Mouse (Mus musculus) neural tube, embryonic 11.5 days (tissue): ENCODE data around the gene U2af2. TPM values are rescaled to one million over a fixed set of nuclear protein-coding genes. Genes with fewer than 3 reads are reported as not detected.

Source experiments
- ATAC-seq: fragments of 200-750 bp; cut with Nextera tagmentation; 2 replicates; pipeline ENCODE4 v1.8.0; 2017; ENCODE audit warnings: moderate number of reproducible peaks, mild to moderate bottlenecking, moderate TSS enrichment, moderate library complexity; ENCODE audit not compliant: insufficient read depth, low FRiP score, low TSS enrichment
- DNase-seq: peaks from one replicate; pipeline ENCODE4 v3.0.0-alpha.2; 2015; ENCODE audit warnings: low spot score
- H3K27ac ChIP-seq: fragments of 300-500 bp; sonication (generic); 2 replicates; pipeline ENCODE4 v1.5.1; 2014; ENCODE audit warnings: low read depth, mild to moderate bottlenecking, low read length
- H3K27me3 ChIP-seq: fragments of 300-500 bp; sonication (generic); 2 replicates; pipeline ENCODE4 v1.6.1; 2014; ENCODE audit warnings: mild to moderate bottlenecking, low read length, mixed read lengths; ENCODE audit not compliant: control insufficient read depth, insufficient read depth
- H3K36me3 ChIP-seq: fragments of 300-500 bp; sonication (generic); 2 replicates; pipeline ENCODE4 v1.6.1; 2014; ENCODE audit warnings: mild to moderate bottlenecking, low read length, moderate library complexity, mixed read lengths; ENCODE audit not compliant: control insufficient read depth, insufficient read depth
- H3K4me1 ChIP-seq: fragments of 300-500 bp; sonication (generic); 2 replicates; pipeline ENCODE4 v1.6.1; 2014; ENCODE audit warnings: low read length, mixed read lengths; ENCODE audit not compliant: control insufficient read depth, insufficient read depth
- H3K4me2 ChIP-seq: fragments of 300-500 bp; sonication (generic); 2 replicates; pipeline ENCODE4 v1.6.1; 2014; ENCODE audit warnings: low read depth, mild to moderate bottlenecking, moderate library complexity
- H3K4me3 ChIP-seq: fragments of 300-500 bp; sonication (generic); 2 replicates; pipeline ENCODE4 v1.5.1; 2014; ENCODE audit warnings: low read depth, low read length
- H3K9ac ChIP-seq: fragments of 300-500 bp; sonication (generic); 2 replicates; pipeline ENCODE4 v1.6.1; 2014; ENCODE audit warnings: mild to moderate bottlenecking, low read length
- H3K9me3 ChIP-seq: fragments of 300-500 bp; sonication (generic); 2 replicates; pipeline ENCODE4 v1.6.1; 2016; ENCODE audit warnings: low read length; ENCODE audit not compliant: control insufficient read depth
- WGBS: fragments of 180-500 bp; shearing (Covaris S2); extraction: QIAGEN DNeasy Blood & Tissue Kit; methylation state at CpG from one replicate; pipeline ENCODE4 v1.1.7; 2014; 5-methylcytosine and 5-hydroxymethylcytosine counted together
- polyA plus RNA-seq: library from polyadenylated mRNA; unstranded; fragments of >200 nt; fragmentation: Nextera tagmentation; extraction: Ambion mirVana; gene quantifications from 2 replicates; pipeline ENCODE4 v1.2.1, GENCODE M21; 2014

Gene U2af2
- polyA plus RNA-seq, 1 experiment from 2014 or later = 167 TPM

GRCm38 (mm10) chr7:5057804-5058203 lies 4.1 kb upstream of the U2af2 start:
- no peaks in the 10 kb centered on the region for H3K36me3 ChIP-seq
- no peak for DNase-seq
- H3K27me3 ChIP-seq = peaks cover 52% of the 10 kb centered on the region
- no peak overlapping the region for H3K9ac ChIP-seq
- H3K4me2 ChIP-seq = no peak overlapping the region
- peaks cover 20% of the 10 kb centered on the region for H3K4me1 ChIP-seq
- no peaks in the 10 kb centered on the region for H3K9me3 ChIP-seq
- no peak for ATAC-seq
- no peak overlapping the region for H3K27ac ChIP-seq
- no peak overlapping the region for H3K4me3 ChIP-seq
- WGBS = 25% methylated on average over 11 of the region's 11 CpGs

- H3K27me3 ChIP-seq = peaks cover 44% of the 10 kb centered on the region
- H3K36me3 ChIP-seq = no peaks in the 10 kb centered on the region
- DNase-seq = no peak
- 81% methylated on average over 1 of the region's 1 CpGs for WGBS
- H3K9me3 ChIP-seq = no peaks in the 10 kb centered on the region
- no peak overlapping the region for H3K27ac ChIP-seq
- no peak overlapping the region for H3K4me2 ChIP-seq
- ATAC-seq = no peak
- no peak overlapping the region for H3K9ac ChIP-seq
- peaks cover 17% of the 10 kb centered on the region; the same call in 1 of the 2 replicates for H3K4me1 ChIP-seq
- no peak overlapping the region for H3K4me3 ChIP-seq
Observed at GRCm38 (mm10) chr7:5058631-5059030, 3.3 kb upstream of the U2af2 start.

- DNase-seq (no peak), ATAC-seq (no peak)
- 95% methylated on average over 12 of the region's 12 CpGs for WGBS
- Histone ChIP-seq H3K4me2 (no peak overlapping the region), H3K9me3 (no peaks in the 10 kb centered on the region), H3K4me1 (peaks cover 19% of the 10 kb centered on the region; the same call in 1 of the 2 replicates), H3K36me3 (no peaks in the 10 kb centered on the region), H3K27ac (no peak overlapping the region), H3K9ac (no peak overlapping the region; the same call in 1 of the 2 replicates), H3K4me3 (no peak overlapping the region), H3K27me3 (peaks cover 36% of the 10 kb centered on the region)
Observed at GRCm38 (mm10) chr7:5059421-5059820, 2.5 kb upstream of the U2af2 start.

- 5% methylated on average over 25 of the region's 27 CpGs for WGBS
- Histone ChIP-seq H3K4me1 (peaks cover 19% of the 10 kb centered on the region; the same call in 1 of the 2 replicates), H3K4me2 (peak overlapping the region; percentile 89)
Observed at GRCm38 (mm10) chr7:5060239-5060731, 1.7 kb upstream of the U2af2 start.

DNA sequence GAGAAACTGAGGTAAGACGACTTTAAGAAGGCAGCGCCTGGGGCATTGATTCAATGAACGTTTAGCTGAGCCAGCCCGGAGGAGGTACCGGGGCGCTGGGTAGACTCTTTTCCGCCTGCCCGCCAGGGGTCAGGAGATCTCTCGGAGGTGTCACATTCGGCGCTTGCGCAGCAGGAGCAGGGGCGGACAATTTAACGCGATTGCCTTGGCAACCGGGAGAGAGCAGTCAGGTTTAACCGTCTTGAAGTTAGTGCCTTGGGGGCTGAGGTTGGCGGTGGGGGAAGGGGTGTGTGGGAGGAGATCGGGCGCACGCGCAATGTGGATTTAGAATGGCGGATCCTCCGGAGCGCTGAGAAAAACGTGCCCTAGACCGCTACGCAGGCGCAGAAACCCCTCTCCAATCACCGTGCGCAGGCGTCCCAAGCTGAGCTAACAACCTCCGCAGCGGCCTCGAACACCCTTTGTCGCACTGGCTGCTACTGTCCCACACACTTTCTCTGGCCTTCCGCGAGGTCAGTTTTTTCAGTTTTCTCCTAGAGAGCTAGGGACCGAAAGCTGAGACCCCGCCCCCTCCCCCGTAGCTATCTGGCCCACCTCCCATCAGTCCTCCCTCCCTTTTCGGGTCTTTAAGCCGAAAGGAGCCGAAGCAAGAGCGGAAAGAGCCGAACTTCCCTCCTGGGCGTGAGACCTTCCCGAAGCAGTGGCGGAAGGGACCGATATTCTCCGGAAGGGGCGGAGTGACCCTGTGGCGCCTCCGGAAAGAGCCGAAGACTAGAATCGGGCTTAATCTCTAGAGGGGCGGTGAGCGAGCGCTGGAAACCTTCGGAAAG lies 784 bp upstream of the U2af2 start:
- peak overlapping the region; percentile 70 for H3K4me3 ChIP-seq
- under 1% methylated on average over 60 of the region's 60 CpGs for WGBS

More at GRCm38 (mm10) chr7:5060239-5060731, 1.7 kb upstream of the U2af2 start:
- Histone ChIP-seq H3K9ac (peak overlapping the region; percentile 79), H3K36me3 (no peaks in the 10 kb centered on the region), H3K27me3 (peaks cover 27% of the 10 kb centered on the region), H3K27ac (peak overlapping the region; percentile 95), H3K9me3 (no peaks in the 10 kb centered on the region), H3K4me3 (peak overlapping the region; percentile 70)
- DNase-seq (peak; percentile 84), ATAC-seq (peak; percentile 5; the same call in 1 of the 2 replicates)

GRCm38 (mm10) chr7:5062360-5063001 lies 538 bp downstream of the U2af2 start:
- peaks cover 14% of the 10 kb centered on the region; the same call in 1 of the 2 replicates for H3K4me1 ChIP-seq

More for the DNA sequence above, 784 bp upstream of the U2af2 start:
- peak; percentile 84 for ATAC-seq
- DNase-seq = peak; percentile 99
- Histone ChIP-seq H3K27ac (peak overlapping the region; percentile 95), H3K27me3 (peaks cover 19% of the 10 kb centered on the region), H3K4me2 (peak overlapping the region; percentile 89), H3K9me3 (no peaks in the 10 kb centered on the region), H3K9ac (peak overlapping the region; percentile 79), H3K4me1 (peaks cover 19% of the 10 kb centered on the region; the same call in 1 of the 2 replicates), H3K36me3 (no peaks in the 10 kb centered on the region)

DNA sequence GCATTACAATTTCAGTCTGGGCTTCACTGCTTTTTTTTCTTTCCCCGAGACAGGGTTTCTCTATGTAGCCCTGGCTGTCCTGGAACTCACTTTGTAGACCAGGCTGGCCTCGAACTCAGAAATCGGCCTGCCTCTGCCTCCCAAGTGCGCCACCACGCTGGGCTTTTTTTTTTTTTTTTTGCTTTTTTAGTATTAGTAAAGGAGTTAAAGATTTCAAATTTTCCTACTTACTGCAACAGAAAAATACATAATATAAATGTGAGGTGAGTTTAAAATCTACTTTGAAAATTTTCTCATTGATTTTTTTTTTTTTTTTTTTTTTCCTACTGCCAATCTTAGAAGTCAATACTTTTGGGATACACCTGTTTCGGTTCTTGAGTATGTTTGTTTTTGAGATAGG lies 2.9 kb downstream of the U2af2 start:
- Histone ChIP-seq H3K4me3 (no peak overlapping the region), H3K9me3 (no peaks in the 10 kb centered on the region), H3K9ac (no peak overlapping the region), H3K27ac (no peak overlapping the region), H3K27me3 (no peaks in the 10 kb centered on the region), H3K36me3 (peaks cover 11% of the 10 kb centered on the region), H3K4me1 (peaks cover 14% of the 10 kb centered on the region; the same call in 1 of the 2 replicates), H3K4me2 (no peak overlapping the region)
- ATAC-seq = no peak
- DNase-seq = no peak
- WGBS = 98% methylated on average over 6 of the region's 6 CpGs

More at GRCm38 (mm10) chr7:5062360-5063001, 538 bp downstream of the U2af2 start:
- H3K27me3 ChIP-seq = peaks cover 6% of the 10 kb centered on the region
- peak; percentile 54 for ATAC-seq
- peak overlapping the region; percentile 95 for H3K27ac ChIP-seq
- no peaks in the 10 kb centered on the region; the same call in 1 of the 2 replicates for H3K36me3 ChIP-seq
- peak; percentile 85 for DNase-seq
- peak overlapping the region; percentile 70 for H3K4me3 ChIP-seq
- H3K4me2 ChIP-seq = peak overlapping the region; percentile 89
- peak overlapping the region; percentile 79 for H3K9ac ChIP-seq
- no peaks in the 10 kb centered on the region for H3K9me3 ChIP-seq
- WGBS = under 1% methylated on average over 49 of the region's 51 CpGs

GRCm38 (mm10) chr7:5073586-5073985 lies 11.6 kb downstream of the U2af2 start:
- no peaks in the 10 kb centered on the region for H3K27me3 ChIP-seq
- DNase-seq (no peak), ATAC-seq (no peak)
- no peaks in the 10 kb centered on the region for H3K9me3 ChIP-seq
- no peak overlapping the region for H3K4me3 ChIP-seq
- H3K9ac ChIP-seq = no peak overlapping the region
- H3K36me3 ChIP-seq = peaks cover 35% of the 10 kb centered on the region
- no peak overlapping the region for H3K27ac ChIP-seq
- H3K4me2 ChIP-seq = no peak overlapping the region
- H3K4me1 ChIP-seq = no peaks in the 10 kb centered on the region
- 88% methylated on average over 1 of the region's 1 CpGs for WGBS
